Mouse (Mus musculus) kidney, adult 2 months (tissue): ENCODE measurements around the gene Gbe1. TPM values are rescaled to one million over a fixed set of nuclear protein-coding genes. Genes with fewer than 3 reads are reported as not detected.

Experiments
- DNase-seq: peaks from one replicate; pipeline ENCODE4 v3.0.0; 2021
- H3K27ac ChIP-seq: fragments of 200-500 bp; 2 replicates; pipeline ENCODE4 v1.5.1; 2012; ENCODE audit warnings: low read depth, low read length, control low read depth, inconsistent platforms; ENCODE audit not compliant: insufficient read depth
- H3K27me3 ChIP-seq: fragments of 200-500 bp; replicated peaks from 2 replicates; pipeline ENCODE4 v1.6.1; 2012; ENCODE audit warnings: mild to moderate bottlenecking, moderate library complexity, low read length, inconsistent platforms; ENCODE audit not compliant: control insufficient read depth, insufficient read depth
- H3K36me3 ChIP-seq: fragments of 200-500 bp; 2 replicates; pipeline ENCODE4 v1.6.1; 2012; ENCODE audit warnings: mild to moderate bottlenecking, moderate library complexity, low read length, inconsistent platforms; ENCODE audit not compliant: control insufficient read depth, insufficient read depth
- H3K4me1 ChIP-seq: fragments of 200-500 bp; 2 replicates; pipeline ENCODE4 v1.6.1; 2011; ENCODE audit warnings: low read length; ENCODE audit not compliant: control insufficient read depth, insufficient read depth
- H3K4me3 ChIP-seq: fragments of 200-500 bp; 2 replicates; pipeline ENCODE4 v1.5.1; 2011; ENCODE audit warnings: mild to moderate bottlenecking, low read depth, low read length, control low read depth; ENCODE audit not compliant: insufficient read depth
- CTCF ChIP-seq: fragments of 200-500 bp; conservative IDR thresholded peaks from 2 replicates; pipeline ENCODE4 v1.5.1; 2011; ENCODE audit warnings: low read depth, mild to moderate bottlenecking, control low read depth, low read length, moderate library complexity, mixed read lengths; ENCODE audit not compliant: insufficient read depth, insufficient read length
- POLR2A ChIP-seq: fragments of 200-500 bp; IDR thresholded peaks from one replicate; pipeline ENCODE4 v1.6.1; 2011; ENCODE audit warnings: low read depth, low read length, control low read depth
- whole genome bisulfite sequencing: fragments of 180-500 bp; shearing (Covaris S2); methylation state at CpG from one replicate; pipeline ENCODE4 v1.1.7; 2018; 5-methylcytosine and 5-hydroxymethylcytosine counted together
- polyA plus RNA-seq: library from polyadenylated mRNA; depleted of rRNA; stranded (reverse); fragments of >200 nt; gene quantifications from 2 replicates; pipeline ENCODE4 v1.2.3, GENCODE M21; 2012

Gbe1 gene
- polyA plus RNA-seq, 1 experiment = 24.4 TPM

GRCm38 (mm10) chr16:70568341-70569265 is 254.9 kb downstream of the Gbe1 start:
- Histone ChIP-seq H3K4me1 (no peaks in the 10 kb centered on the region), H3K4me3 (no peak overlapping the region), H3K27ac (no peak overlapping the region), H3K27me3 (no peaks in the 10 kb centered on the region), H3K36me3 (no peaks in the 10 kb centered on the region)
- 51% methylated on average over 23 of the region's 23 CpGs for WGBS
- TF ChIP-seq POLR2A = no peak
- 0 out of 2 replicates have a peak, but pooled peaks have one; percentile 4 for TF ChIP-seq CTCF
- DNase-seq = peak; percentile 55

- H3K4me3 ChIP-seq = no peak overlapping the region
- no peaks in the 10 kb centered on the region for H3K4me1 ChIP-seq
- no peaks in the 10 kb centered on the region for H3K27me3 ChIP-seq
- WGBS = no CpG with 5 or more reads among the region's 7 CpGs
- no peak overlapping the region for H3K27ac ChIP-seq
- no peak for DNase-seq
- no peaks in the 10 kb centered on the region for H3K36me3 ChIP-seq
- TF ChIP-seq POLR2A (no peak), CTCF (no peak)
Measured at GRCm38 (mm10) chr16:70585964-70586363, 272.2 kb downstream of the Gbe1 start.

- H3K4me3 ChIP-seq = no peak overlapping the region
- no peak for TF ChIP-seq CTCF
- no peak for TF ChIP-seq POLR2A
- no peaks in the 10 kb centered on the region for H3K36me3 ChIP-seq
- no peak overlapping the region for H3K27ac ChIP-seq
- DNase-seq = peak; percentile 0
- 90% methylated on average over 3 of the region's 3 CpGs for WGBS
- H3K27me3 ChIP-seq = no peaks in the 10 kb centered on the region
- no peaks in the 10 kb centered on the region for H3K4me1 ChIP-seq
Measured at GRCm38 (mm10) chr16:70602326-70602725, 288.6 kb downstream of the Gbe1 start.

- 67% methylated on average over 2 of the region's 2 CpGs for WGBS
- no peak for DNase-seq
- TF ChIP-seq CTCF (no peak), POLR2A (no peak)
- H3K4me1 ChIP-seq = no peaks in the 10 kb centered on the region
- H3K27ac ChIP-seq = no peak overlapping the region
- no peaks in the 10 kb centered on the region for H3K36me3 ChIP-seq
- no peak overlapping the region for H3K4me3 ChIP-seq
- no peaks in the 10 kb centered on the region for H3K27me3 ChIP-seq
Measured at GRCm38 (mm10) chr16:70608358-70608757, 294.6 kb downstream of the Gbe1 start.

GRCm38 (mm10) chr16:70617691-70618090 is 303.9 kb downstream of the Gbe1 start:
- Histone ChIP-seq H3K4me3 (no peak overlapping the region), H3K27me3 (no peaks in the 10 kb centered on the region), H3K36me3 (no peaks in the 10 kb centered on the region), H3K27ac (no peak overlapping the region), H3K4me1 (no peaks in the 10 kb centered on the region)
- 53% methylated on average over 1 of the region's 1 CpGs for WGBS
- no peak for DNase-seq
- TF ChIP-seq CTCF = no peak
- no peak for TF ChIP-seq POLR2A

GRCm38 (mm10) chr16:70618168-70618567 is 304.4 kb downstream of the Gbe1 start:
- no peaks in the 10 kb centered on the region for H3K4me1 ChIP-seq
- no peaks in the 10 kb centered on the region for H3K36me3 ChIP-seq
- WGBS = 81% methylated on average over 3 of the region's 3 CpGs
- no peak overlapping the region for H3K27ac ChIP-seq
- no peak for DNase-seq
- TF ChIP-seq POLR2A (no peak), CTCF (no peak)
- no peaks in the 10 kb centered on the region for H3K27me3 ChIP-seq
- H3K4me3 ChIP-seq = no peak overlapping the region
